Mouse (Mus musculus): ENCODE results near the gene Srsf11. TPM values are rescaled to one million over a fixed set of nuclear protein-coding genes. Genes with fewer than 3 reads are reported as not detected.

Srsf11 gene
- 100 to 1,000 TPM; 113 to 140 TPM for total RNA-seq (2021)
- long read RNA-seq, experiment 1, transcript Srsf11-202 (12 exons, 2,654 nt), result minor isoform, 7 of 61 reads
- long read RNA-seq, experiment 1, transcript Srsf11-204 (13 exons, 3,106 nt), result major isoform, 21 of 61 reads
- long read RNA-seq, experiment 1, partial matches to known transcripts, result 8 of 61 reads
- long read RNA-seq, experiment 1, other reads (novel, unspliced or antisense), result 23 of 61 reads
- long read RNA-seq, experiment 2, transcript Srsf11-202 (12 exons, 2,654 nt), result minor isoform, 11 of 92 reads
- long read RNA-seq, experiment 2, transcript Srsf11-204 (13 exons, 3,106 nt), result major isoform, 21 of 92 reads
- long read RNA-seq, experiment 2, transcript Srsf11-213 (10 exons, 2,952 nt), result minor isoform, 6 of 92 reads
- long read RNA-seq, experiment 2, partial matches to known transcripts, result 17 of 92 reads
- long read RNA-seq, experiment 2, other reads (novel, unspliced or antisense), result 36 of 92 reads

- DNase-seq (ENCODE audit: low spot score in 2 of 2), result peak; percentile 84 to 94
Measured at GRCm38 (mm10) chr3:158036329-158036988, at the start of gene Srsf11, which contains the start of gene Lrrc40. Srsf11 (minus strand) TSS chr3:158036639. Lrrc40 (plus strand) TSS chr3:158036662.

DNA sequence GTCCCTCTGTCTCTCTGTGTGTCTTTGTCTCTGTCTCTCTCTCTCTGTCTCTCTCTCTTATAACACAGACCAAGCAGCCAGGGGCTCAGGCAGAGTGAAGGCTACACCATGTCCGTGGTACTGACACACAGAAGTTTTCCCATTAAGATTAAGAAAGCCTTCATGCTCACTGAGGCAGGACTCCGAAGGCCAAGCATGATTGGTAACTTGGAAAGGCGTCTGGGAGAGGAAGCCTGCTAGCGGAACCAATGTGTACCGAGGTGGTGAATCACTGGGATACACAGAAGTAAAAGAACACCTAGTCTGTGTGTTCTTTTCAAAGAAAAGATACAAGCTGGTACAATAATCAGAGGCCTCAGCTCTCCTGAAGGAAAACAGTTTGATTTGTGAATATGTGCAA lies 41.4 kb upstream of the Srsf11 start:
- DNase-seq (ENCODE audit: low spot score in 2 of 2), result no peak

- DNase-seq (ENCODE audit: low spot score in 2 of 2), result no peak
Measured at GRCm38 (mm10) chr3:158077380-158077772, 40.9 kb upstream of the Srsf11 start.

GRCm38 (mm10) chr3:158076685-158077379 lies 40.4 kb upstream of the Srsf11 start:
- no peak for DNase-seq (ENCODE audit: low spot score in 2 of 2)

DNA sequence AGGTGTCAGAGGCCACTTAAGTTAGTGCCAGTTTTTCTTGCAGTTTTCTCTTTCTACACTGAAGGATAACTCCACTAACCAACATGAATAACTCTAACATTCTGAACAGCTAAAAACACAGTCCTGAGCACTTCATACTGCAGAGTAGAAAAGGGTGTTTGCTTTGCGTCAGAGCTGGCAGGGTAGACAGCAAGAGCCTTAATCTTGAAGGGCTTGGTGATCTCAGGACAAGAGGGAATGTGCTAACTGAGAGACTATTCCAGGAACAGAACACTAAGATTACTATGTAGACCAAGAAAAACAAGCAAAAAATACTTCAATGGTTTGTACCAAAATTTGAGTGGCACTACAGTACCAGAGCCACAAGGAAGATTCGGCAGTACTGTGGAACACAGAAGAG lies 38.6 kb upstream of the Srsf11 start:
- no peak for DNase-seq (ENCODE audit: low spot score in 2 of 2)

- DNase-seq (ENCODE audit: low spot score in 2 of 2), result no peak
Measured at GRCm38 (mm10) chr3:158068613-158069263, 32.3 kb upstream of the Srsf11 start.

DNA sequence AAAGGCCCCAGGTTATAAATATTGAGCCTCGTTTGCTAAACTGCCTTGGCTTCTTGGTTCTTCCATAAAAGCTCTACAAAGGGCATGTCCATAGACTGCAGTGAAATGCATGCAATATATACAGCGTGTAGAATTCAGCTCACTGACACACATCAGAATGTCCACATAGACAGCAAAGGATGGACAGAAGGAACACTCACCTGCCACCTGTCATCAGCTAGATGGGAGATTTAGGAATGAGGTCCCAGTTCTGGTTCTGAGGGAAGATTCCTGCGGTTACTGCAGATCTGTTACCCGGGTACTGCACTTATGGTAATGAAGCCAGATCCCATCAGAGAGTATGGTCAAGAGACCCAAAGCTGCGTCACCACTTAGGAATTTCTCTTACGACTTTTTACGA lies 31.5 kb upstream of the Srsf11 start:
- no peak for DNase-seq (ENCODE audit: low spot score in 2 of 2)

- DNase-seq (ENCODE audit: low spot score in 2 of 2), result no peak
Measured at GRCm38 (mm10) chr3:158065256-158065655, 28.8 kb upstream of the Srsf11 start.

GRCm38 (mm10) chr3:158061811-158062523 lies 25.5 kb upstream of the Srsf11 start:
- no peak for DNase-seq (ENCODE audit: low spot score in 2 of 2)

- DNase-seq (ENCODE audit: low spot score in 2 of 2), result no peak
Measured at GRCm38 (mm10) chr3:158060621-158061291, 24.3 kb upstream of the Srsf11 start.

DNA sequence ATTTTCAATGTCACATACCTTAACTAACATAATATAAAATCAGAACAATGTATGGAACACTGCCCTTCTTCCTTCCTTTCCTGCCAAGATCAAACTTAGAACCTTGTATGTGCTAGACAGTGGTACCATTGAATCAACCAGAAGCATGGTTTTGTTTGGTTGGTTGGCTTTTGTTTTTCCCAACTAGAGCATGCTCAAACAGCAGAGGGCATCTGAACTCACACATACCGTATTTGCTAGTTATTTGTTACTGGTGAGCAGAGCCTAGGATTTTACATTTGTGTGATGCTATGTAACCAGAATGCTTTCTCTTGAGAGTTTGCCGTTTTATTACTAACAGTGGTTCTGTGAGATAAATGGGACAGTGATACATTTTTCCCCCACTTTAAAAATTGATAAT lies 13.1 kb upstream of the Srsf11 start:
- DNase-seq (ENCODE audit: low spot score in 2 of 2), result no peak

- no peak for DNase-seq (ENCODE audit: low spot score in 2 of 2)
Measured at GRCm38 (mm10) chr3:158040755-158041154, 4.3 kb upstream of the Srsf11 start.

- DNase-seq (ENCODE audit: low spot score in 2 of 2), result no peak
Measured at GRCm38 (mm10) chr3:158038106-158038505, 1.7 kb upstream of the Srsf11 start.

DNA sequence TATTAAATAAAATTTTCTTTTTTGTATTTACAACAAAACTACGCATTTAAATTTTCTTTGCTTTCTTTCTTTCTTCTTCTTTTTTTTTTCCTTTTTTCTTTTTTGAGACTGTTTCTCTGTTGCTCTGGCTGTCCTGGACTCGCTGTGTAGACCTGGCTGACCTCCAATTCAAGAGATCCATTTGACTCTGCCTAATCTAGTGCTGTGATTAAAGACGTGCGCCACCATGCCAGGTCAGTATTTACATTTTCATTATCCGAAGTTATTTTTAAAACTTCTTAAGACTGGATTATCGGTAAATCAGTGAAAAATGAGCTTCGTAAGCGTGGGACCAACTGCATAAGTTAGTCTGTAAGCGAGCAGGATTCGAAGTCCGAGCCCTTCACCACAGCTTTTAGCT lies 573 bp downstream of the Srsf11 start:
- peak in 1 of 2 experiments; percentile 16 for DNase-seq (ENCODE audit: low spot score in 2 of 2)

DNA sequence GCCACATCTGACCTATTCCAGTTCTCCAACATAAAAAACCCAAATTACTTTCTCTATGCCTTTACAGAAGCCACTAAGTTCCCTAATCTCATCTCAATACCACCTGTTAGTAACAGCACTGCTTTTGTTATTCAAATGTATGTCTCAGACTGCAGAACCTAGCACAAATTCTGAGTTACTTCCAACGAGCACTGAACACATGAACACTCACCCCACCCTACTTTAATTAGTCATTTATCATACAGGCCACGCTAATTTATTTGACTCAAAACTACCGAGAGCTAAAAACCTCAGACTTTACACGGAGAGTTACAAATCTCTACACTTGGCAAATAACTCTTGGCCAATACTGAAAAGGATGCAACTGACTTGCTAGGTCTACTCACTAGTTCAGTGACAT lies 4.3 kb downstream of the Srsf11 start:
- no peak for DNase-seq (ENCODE audit: low spot score in 2 of 2)

- DNase-seq (ENCODE audit: low spot score in 2 of 2), result peak; percentile 89 to 92
Measured at GRCm38 (mm10) chr3:158031371-158031925, 5.0 kb downstream of the Srsf11 start.

GRCm38 (mm10) chr3:158009762-158010320 lies 26.6 kb downstream of the Srsf11 start:
- DNase-seq (ENCODE audit: low spot score in 2 of 2), result no peak

DNA sequence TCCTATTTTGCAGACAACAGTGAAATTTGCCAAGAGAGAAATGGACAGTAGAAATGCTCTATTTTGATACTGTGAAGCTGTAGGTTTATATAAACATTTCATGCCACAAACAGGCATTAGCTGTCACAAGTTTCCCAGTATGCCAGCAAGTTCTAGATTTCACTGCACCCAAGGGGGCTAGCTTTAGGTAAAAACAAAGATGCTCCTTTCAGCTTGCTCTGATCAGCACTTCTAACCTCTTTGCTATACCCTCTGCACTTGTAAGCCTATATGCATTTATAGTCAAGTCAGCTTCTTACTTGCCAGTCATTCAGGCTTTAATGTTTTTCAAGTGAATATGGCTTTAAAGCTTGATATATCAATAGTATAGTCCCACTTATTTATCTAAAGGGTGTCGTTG lies 27.8 kb downstream of the Srsf11 start:
- no peak for DNase-seq (ENCODE audit: low spot score in 2 of 2)

- DNase-seq (ENCODE audit: low spot score in 2 of 2), result no peak
Measured at GRCm38 (mm10) chr3:157998742-157999369, 37.6 kb downstream of the Srsf11 start.

Measured in gastrocnemius, postnatal 4 days (tissue).